Mouse (Mus musculus): ENCODE data around the gene Chid1. TPM values are rescaled to one million over a fixed set of nuclear protein-coding genes. Genes with fewer than 3 reads are reported as not detected.

The Chid1 gene
- polyA plus RNA-seq (2014; fragmentation: Nextera tagmentation; extraction: Ambion mirVana) = 35.0 and 46.7 TPM in 2 replicates

DNA sequence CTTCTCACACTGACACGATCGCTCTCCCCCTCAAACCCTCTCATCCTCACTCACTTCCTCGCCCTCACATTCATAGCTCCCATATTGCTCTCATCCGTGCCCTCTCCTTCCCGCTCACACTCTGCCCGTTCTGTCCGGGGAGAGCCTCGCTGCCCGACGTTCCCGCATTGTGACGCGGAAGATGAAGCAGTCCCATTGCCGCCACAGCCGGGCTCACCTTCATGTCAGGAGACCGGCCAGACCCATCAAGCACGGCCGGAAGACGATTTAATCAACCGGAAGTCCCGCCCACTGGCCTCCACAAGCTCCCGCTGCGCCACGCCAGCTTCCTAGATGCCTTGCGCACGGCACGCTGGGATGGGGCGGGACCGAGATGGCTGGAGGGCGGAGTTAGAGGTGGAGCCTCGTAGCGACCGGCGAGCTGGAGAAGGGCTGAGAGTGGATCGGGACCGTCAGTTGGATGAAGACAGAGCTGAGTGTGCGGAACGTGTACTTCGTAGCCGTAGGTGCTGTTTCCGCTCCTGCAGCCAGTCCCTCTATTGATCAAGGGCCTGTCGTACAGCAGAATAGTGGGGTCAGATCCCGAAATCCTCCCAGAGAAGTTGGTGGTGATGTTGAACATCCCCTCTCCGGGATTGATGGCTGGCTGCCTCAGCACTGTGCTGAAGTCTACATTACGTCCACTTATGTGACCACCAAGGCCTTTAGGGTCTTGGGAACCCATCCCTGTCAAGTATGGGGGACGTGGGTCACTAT is at the start of gene Chid1:
Gene Chid1 (minus strand): TSS at position 302 of the 756 bp plus-strand sequence.
- Histone ChIP-seq H3K9me3 (replicated peaks; ENCODE audit: control insufficient read depth, low read length) (no peaks in the 10 kb centered on the region), H3K36me3 (ENCODE audit: control insufficient read depth, insufficient read depth, low read length) (no peaks in the 10 kb centered on the region), H3K27ac (ENCODE audit: low read depth, low read length) (peak within 1 kb of the TSS; percentile 57; the same call in 1 of the 2 replicates), H3K4me1 (ENCODE audit: control insufficient read depth, insufficient read depth, low read length) (peaks cover 14% of the 10 kb centered on the region), H3K27me3 (ENCODE audit: control insufficient read depth, insufficient read depth, low read length) (no peaks in the 10 kb centered on the region), H3K4me2 (peak within 1 kb of the TSS; percentile 95), H3K9ac (ENCODE audit: low read depth, low read length) (peak within 1 kb of the TSS; percentile 90), H3K4me3 (ENCODE audit: low read depth, low read length) (peak within 1 kb of the TSS; percentile 80)
- peak; percentile 96 for ATAC-seq (replicated peaks; ENCODE audit: insufficient number of reproducible peaks, low FRiP score, low TSS enrichment)
- 1% methylated on average over 46 of the region's 46 CpGs for WGBS (ENCODE audit: insufficient replicate concordance)

DNA sequence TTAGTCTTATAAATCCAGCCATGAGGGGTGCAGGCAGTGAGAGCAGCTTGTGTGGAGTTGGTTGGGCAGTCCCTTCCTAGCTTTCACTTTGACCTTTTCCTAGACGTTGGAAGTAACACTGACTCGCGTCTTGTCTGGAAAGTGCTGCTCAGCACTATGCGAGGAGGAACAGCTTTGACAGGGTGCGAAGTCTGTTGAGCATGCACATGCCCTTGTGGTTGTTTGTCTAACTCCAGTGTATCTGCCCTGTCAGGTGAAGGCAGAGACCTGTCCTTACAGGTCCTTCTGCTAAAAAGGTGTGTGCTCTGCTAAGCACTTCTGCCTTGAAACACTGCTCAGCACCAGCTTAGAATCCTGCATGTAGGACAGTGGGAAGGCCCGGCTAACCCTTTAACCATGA is 49.2 kb upstream of the Chid1 start:
- Histone ChIP-seq H3K4me2 (no peak overlapping the region), H3K36me3 (ENCODE audit: control insufficient read depth, insufficient read depth, low read length) (peaks cover 13% of the 10 kb centered on the region), H3K4me3 (ENCODE audit: low read depth, low read length) (no peak overlapping the region), H3K27ac (ENCODE audit: low read depth, low read length) (no peak overlapping the region), H3K9ac (ENCODE audit: low read depth, low read length) (no peak overlapping the region), H3K9me3 (replicated peaks; ENCODE audit: control insufficient read depth, low read length) (no peaks in the 10 kb centered on the region), H3K27me3 (ENCODE audit: control insufficient read depth, insufficient read depth, low read length) (no peaks in the 10 kb centered on the region), H3K4me1 (ENCODE audit: control insufficient read depth, insufficient read depth, low read length) (peaks cover 4% of the 10 kb centered on the region; the same call in 1 of the 2 replicates)
- 64% methylated on average over 6 of the region's 6 CpGs for WGBS (ENCODE audit: insufficient replicate concordance)
- ATAC-seq (replicated peaks; ENCODE audit: insufficient number of reproducible peaks, low FRiP score, low TSS enrichment) = no peak

DNA sequence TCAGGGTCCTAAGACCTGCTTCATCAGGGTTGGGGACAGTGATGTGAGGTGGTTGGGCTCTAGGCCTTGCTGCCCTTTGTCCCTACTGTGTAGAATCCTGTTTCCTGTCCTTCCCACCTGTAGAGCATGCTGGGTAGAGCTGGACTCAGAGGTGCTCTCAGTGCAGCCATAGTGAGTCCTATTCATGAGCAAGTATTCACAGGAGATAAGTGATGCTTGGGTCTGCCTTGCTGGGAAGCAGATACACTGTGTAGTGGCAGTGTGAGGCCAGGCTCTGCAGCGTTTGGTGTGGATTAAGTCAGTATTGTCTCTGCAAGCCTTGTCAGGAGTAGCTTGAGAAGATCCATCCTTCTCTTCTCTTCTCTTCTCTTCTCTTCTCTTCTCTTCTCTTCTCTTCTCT is 46.2 kb upstream of the Chid1 start:
- H3K36me3 ChIP-seq (ENCODE audit: control insufficient read depth, insufficient read depth, low read length) = peaks cover 8% of the 10 kb centered on the region
- 59% methylated on average over 1 of the region's 1 CpGs for WGBS (ENCODE audit: insufficient replicate concordance)

DNA sequence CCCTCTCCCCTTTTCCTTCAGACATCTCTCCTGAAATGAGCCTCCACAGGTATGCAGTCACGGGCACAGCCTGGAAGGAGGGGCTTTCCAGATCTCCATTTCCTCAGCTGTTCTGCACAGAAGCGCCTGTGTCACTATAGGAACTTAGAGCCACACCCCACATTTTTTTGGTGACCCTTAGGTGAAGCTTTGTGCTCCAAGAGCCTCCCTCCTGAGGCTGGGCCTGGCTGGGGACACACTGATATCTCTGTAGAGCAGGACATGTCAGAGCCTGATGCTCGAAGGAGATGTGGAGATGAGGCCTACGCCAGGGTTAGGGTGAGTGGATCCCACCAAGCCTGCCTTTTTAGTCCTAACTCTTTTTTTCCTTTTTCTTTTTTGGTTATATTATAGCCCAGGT is 45.6 kb upstream of the Chid1 start:
- H3K9me3 ChIP-seq (replicated peaks; ENCODE audit: control insufficient read depth, low read length) = no peaks in the 10 kb centered on the region
- H3K4me2 ChIP-seq = no peak overlapping the region; the same call in 1 of the 2 replicates
- peaks cover 4% of the 10 kb centered on the region; the same call in 1 of the 2 replicates for H3K4me1 ChIP-seq (ENCODE audit: control insufficient read depth, insufficient read depth, low read length)
- H3K27ac ChIP-seq (ENCODE audit: low read depth, low read length) = peak overlapping the region; percentile 85
- H3K4me3 ChIP-seq (ENCODE audit: low read depth, low read length) = no peak overlapping the region
- no peaks in the 10 kb centered on the region for H3K27me3 ChIP-seq (ENCODE audit: control insufficient read depth, insufficient read depth, low read length)
- H3K9ac ChIP-seq (ENCODE audit: low read depth, low read length) = no peak overlapping the region
- WGBS (ENCODE audit: insufficient replicate concordance) = 60% methylated on average over 4 of the region's 4 CpGs
- ATAC-seq (replicated peaks; ENCODE audit: insufficient number of reproducible peaks, low FRiP score, low TSS enrichment) = peak; percentile 84
- peaks cover 8% of the 10 kb centered on the region for H3K36me3 ChIP-seq (ENCODE audit: control insufficient read depth, insufficient read depth, low read length)

More for the DNA sequence above, 46.2 kb upstream of the Chid1 start:
- peak overlapping the region; percentile 85 for H3K27ac ChIP-seq (ENCODE audit: low read depth, low read length)
- ATAC-seq (replicated peaks; ENCODE audit: insufficient number of reproducible peaks, low FRiP score, low TSS enrichment) = peak; percentile 72; the same call in 1 of the 2 replicates
- 0 out of 2 replicates have a peak overlapping the region, but pooled peaks have one; percentile 39 for H3K9ac ChIP-seq (ENCODE audit: low read depth, low read length)
- peak overlapping the region; percentile 31 for H3K4me2 ChIP-seq
- H3K27me3 ChIP-seq (ENCODE audit: control insufficient read depth, insufficient read depth, low read length) = no peaks in the 10 kb centered on the region
- H3K4me3 ChIP-seq (ENCODE audit: low read depth, low read length) = no peak overlapping the region
- H3K4me1 ChIP-seq (ENCODE audit: control insufficient read depth, insufficient read depth, low read length) = peaks cover 4% of the 10 kb centered on the region; the same call in 1 of the 2 replicates
- H3K9me3 ChIP-seq (replicated peaks; ENCODE audit: control insufficient read depth, low read length) = no peaks in the 10 kb centered on the region

DNA sequence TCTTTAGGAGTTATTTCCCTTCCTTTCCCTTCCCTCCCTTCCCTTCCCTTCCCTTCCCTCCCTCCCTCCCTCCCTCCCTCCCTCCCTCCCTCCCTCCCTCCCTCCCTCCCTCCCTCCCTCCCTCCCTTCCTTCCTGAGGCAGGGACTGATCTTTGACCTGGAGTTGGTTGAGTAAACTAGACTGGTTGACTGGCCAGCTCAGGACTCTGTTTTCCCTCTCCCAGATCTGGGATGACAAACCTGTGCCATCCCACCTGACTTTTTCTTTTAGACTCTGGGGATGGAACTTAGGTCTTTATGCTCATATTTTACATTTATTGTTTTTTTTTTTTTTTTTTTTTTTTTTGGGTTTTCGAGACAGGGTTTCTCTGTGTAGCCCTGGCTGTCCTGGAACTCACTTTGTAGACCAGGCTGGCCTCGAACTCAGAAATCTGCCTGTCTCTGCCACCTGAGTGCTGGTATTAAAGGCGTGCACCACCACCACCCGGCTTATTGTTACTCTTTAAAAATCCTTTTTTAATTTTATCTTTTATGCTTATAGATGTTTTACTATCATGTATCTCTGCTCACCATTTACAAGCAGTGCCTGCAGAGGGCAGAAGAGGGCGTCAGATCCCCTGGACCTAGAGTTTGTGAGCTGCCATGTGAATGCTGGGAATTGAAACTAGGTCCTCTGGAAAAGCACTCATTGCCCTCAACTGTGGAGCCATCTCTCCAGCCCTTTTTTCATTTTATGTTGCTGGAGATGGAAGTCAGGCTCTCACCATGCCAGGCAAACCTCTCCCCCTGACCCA is 44.6 kb upstream of the Chid1 start:
- Histone ChIP-seq H3K27me3 (ENCODE audit: control insufficient read depth, insufficient read depth, low read length) (no peaks in the 10 kb centered on the region), H3K4me2 (no peak overlapping the region), H3K4me1 (ENCODE audit: control insufficient read depth, insufficient read depth, low read length) (peaks cover 4% of the 10 kb centered on the region; the same call in 1 of the 2 replicates), H3K4me3 (ENCODE audit: low read depth, low read length) (no peak overlapping the region), H3K9me3 (replicated peaks; ENCODE audit: control insufficient read depth, low read length) (no peaks in the 10 kb centered on the region), H3K36me3 (ENCODE audit: control insufficient read depth, insufficient read depth, low read length) (0 out of 2 replicates have a peak, but pooled peaks cover 2% of the 10 kb centered on the region), H3K9ac (ENCODE audit: low read depth, low read length) (no peak overlapping the region), H3K27ac (ENCODE audit: low read depth, low read length) (0 out of 2 replicates have a peak overlapping the region, but pooled peaks have one; percentile 54)
- no peak for ATAC-seq (replicated peaks; ENCODE audit: insufficient number of reproducible peaks, low FRiP score, low TSS enrichment)
- 86% methylated on average over 4 of the region's 5 CpGs for WGBS (ENCODE audit: insufficient replicate concordance)

DNA sequence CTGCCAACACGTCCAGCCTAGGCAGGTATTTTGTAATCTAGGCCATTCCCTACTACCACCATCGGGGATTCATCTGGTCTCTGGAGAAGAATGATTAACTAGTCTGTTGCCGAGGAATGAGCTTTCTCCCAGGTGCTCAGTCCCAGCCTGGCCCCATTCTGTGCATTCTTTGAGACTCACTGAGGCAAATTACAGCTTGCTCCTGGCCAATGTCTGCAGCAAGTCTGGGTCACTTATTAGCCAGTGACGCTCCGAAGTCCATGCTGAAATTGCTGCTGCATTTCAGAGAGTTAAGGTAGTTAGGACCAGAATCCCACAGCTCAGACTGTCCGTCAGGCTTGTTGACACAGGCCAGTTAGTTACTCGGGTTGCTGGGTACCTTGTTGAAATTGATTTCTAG is 41.7 kb upstream of the Chid1 start:
- no peak for ATAC-seq (replicated peaks; ENCODE audit: insufficient number of reproducible peaks, low FRiP score, low TSS enrichment)
- no peak overlapping the region for H3K9ac ChIP-seq (ENCODE audit: low read depth, low read length)
- WGBS (ENCODE audit: insufficient replicate concordance) = 78% methylated on average over 7 of the region's 7 CpGs
- no peak overlapping the region for H3K27ac ChIP-seq (ENCODE audit: low read depth, low read length)
- H3K36me3 ChIP-seq (ENCODE audit: control insufficient read depth, insufficient read depth, low read length) = 0 out of 2 replicates have a peak, but pooled peaks cover 2% of the 10 kb centered on the region
- no peaks in the 10 kb centered on the region for H3K27me3 ChIP-seq (ENCODE audit: control insufficient read depth, insufficient read depth, low read length)
- H3K4me3 ChIP-seq (ENCODE audit: low read depth, low read length) = no peak overlapping the region
- peaks cover 4% of the 10 kb centered on the region; the same call in 1 of the 2 replicates for H3K4me1 ChIP-seq (ENCODE audit: control insufficient read depth, insufficient read depth, low read length)
- no peaks in the 10 kb centered on the region for H3K9me3 ChIP-seq (replicated peaks; ENCODE audit: control insufficient read depth, low read length)
- no peak overlapping the region for H3K4me2 ChIP-seq

DNA sequence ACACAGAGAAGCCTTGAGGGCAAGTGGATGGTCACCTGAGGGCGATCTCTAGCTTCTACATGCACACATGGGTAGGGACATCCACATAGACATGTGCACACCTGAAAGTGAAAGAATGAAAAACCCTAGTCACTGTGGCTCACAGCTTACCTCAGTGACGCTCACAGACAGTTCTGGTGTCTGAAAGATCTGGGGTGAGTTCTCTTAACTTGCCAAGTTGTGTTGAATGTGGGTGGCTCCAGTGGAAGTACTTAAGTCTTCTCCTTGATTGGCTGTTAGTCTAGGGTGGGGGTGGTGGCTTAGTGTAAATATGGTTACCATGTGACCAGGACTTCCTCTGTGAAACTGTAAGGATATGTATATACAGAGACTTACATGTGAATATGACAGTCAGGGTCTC is 39.3 kb upstream of the Chid1 start:
- no peak for ATAC-seq (replicated peaks; ENCODE audit: insufficient number of reproducible peaks, low FRiP score, low TSS enrichment)
- Histone ChIP-seq H3K36me3 (ENCODE audit: control insufficient read depth, insufficient read depth, low read length) (no peaks in the 10 kb centered on the region), H3K4me1 (ENCODE audit: control insufficient read depth, insufficient read depth, low read length) (no peaks in the 10 kb centered on the region), H3K9me3 (replicated peaks; ENCODE audit: control insufficient read depth, low read length) (no peaks in the 10 kb centered on the region), H3K4me3 (ENCODE audit: low read depth, low read length) (no peak overlapping the region), H3K9ac (ENCODE audit: low read depth, low read length) (no peak overlapping the region), H3K27ac (ENCODE audit: low read depth, low read length) (no peak overlapping the region), H3K27me3 (ENCODE audit: control insufficient read depth, insufficient read depth, low read length) (no peaks in the 10 kb centered on the region), H3K4me2 (no peak overlapping the region)
- WGBS (ENCODE audit: insufficient replicate concordance) = 94% methylated on average over 2 of the region's 2 CpGs

DNA sequence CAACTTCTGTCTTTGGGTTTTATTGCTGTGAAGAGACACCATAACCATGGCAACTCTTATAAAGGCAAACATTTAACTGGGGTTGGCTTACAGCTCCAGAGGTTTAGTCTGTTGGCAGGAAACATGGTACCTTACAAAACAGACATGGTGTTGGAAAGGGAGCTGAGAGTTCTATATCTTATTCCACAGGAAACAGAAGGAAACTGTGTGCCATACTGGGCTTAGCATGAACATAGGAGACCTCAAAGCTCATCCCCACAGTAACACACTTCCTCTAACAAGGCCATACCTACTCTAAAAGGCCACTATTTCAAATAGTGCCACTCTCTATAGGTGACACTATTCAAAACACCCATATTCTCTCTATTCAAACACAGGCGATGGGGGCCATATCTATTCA is 38.9 kb upstream of the Chid1 start:
- Histone ChIP-seq H3K27ac (ENCODE audit: low read depth, low read length) (no peak overlapping the region), H3K4me1 (ENCODE audit: control insufficient read depth, insufficient read depth, low read length) (no peaks in the 10 kb centered on the region), H3K9ac (ENCODE audit: low read depth, low read length) (no peak overlapping the region), H3K4me3 (ENCODE audit: low read depth, low read length) (no peak overlapping the region), H3K9me3 (replicated peaks; ENCODE audit: control insufficient read depth, low read length) (no peaks in the 10 kb centered on the region), H3K27me3 (ENCODE audit: control insufficient read depth, insufficient read depth, low read length) (no peaks in the 10 kb centered on the region), H3K4me2 (no peak overlapping the region), H3K36me3 (ENCODE audit: control insufficient read depth, insufficient read depth, low read length) (no peaks in the 10 kb centered on the region)
- 81% methylated on average over 1 of the region's 1 CpGs for WGBS (ENCODE audit: insufficient replicate concordance)
- ATAC-seq (replicated peaks; ENCODE audit: insufficient number of reproducible peaks, low FRiP score, low TSS enrichment) = no peak
